In genomic region chr12:110578333-110578732, GRCm38 (mm10) we compare ENCODE assay signal across 22 mouse cellular contexts. TPM values are rescaled to one million over a fixed set of nuclear protein-coding genes. Genes with fewer than 3 reads are reported as not detected.
DNase-seq lines count a peak whose midpoint lies in the region; ATAC-seq and TF ChIP-seq lines count a peak whose summit lies in the region.
"Had no signal": no experiment of that assay in that cellular context is flagged by ENCODE, and none has a peak within 500 bp of the region (broad histone marks: within the 10 kb centered on the region; RNA-seq: fewer than 3 reads in every experiment).

No protein-coding gene starts in this region.

- H3K4me3 ChIP-seq in midbrain, embryonic 11.5 days (ENCODE audit: low read depth, low read length): no peak overlapping the region
- no peak overlapping the region for H3K4me3 ChIP-seq in midbrain, embryonic 16.5 days (ENCODE audit: low read depth, low read length)
- no peak overlapping the region for H3K4me3 ChIP-seq in olfactory bulb, adult 2 months (ENCODE audit: insufficient read depth, low read depth, low read length)
- H3K4me3 ChIP-seq in forebrain, embryonic 15.5 days: no peak overlapping the region

- H3K27ac ChIP-seq in midbrain, embryonic 11.5 days (ENCODE audit: low read depth, low read length): no peak overlapping the region
- H3K27ac ChIP-seq in midbrain, embryonic 16.5 days (ENCODE audit: low read length): no peak overlapping the region
- H3K27ac ChIP-seq in olfactory bulb, adult 2 months (ENCODE audit: insufficient read depth, low read depth, low read length): peak overlapping the region; percentile 39; the same call in 1 of the 2 replicates
- H3K27ac ChIP-seq in forebrain, embryonic 15.5 days (replicated peaks): no peak overlapping the region

- peak; percentile 53; the same call in 1 of the 2 replicates for ATAC-seq in frontal cortex, adult (ENCODE audit: low TSS enrichment)
- no peak for ATAC-seq in midbrain, embryonic 11.5 days (ENCODE audit: low FRiP score)
- no peak for ATAC-seq in midbrain, embryonic 16.5 days
- no peak for ATAC-seq in forebrain, embryonic 15.5 days (replicated peaks)
- ATAC-seq: activated CD4-positive, CD25-positive, alpha-beta regulatory T cell, adult 4 months; CD4-positive, CD25-positive, alpha-beta regulatory T cell, adult 4 months; Patski had no signal

- TF ChIP-seq CTCF in olfactory bulb, adult 2 months (IDR thresholded peaks at IDR 0.05; ENCODE audit: insufficient read depth, low read depth, low read length): no peak

- no peaks in the 10 kb centered on the region for H3K36me3 ChIP-seq in midbrain, embryonic 11.5 days (ENCODE audit: control insufficient read depth, insufficient read depth, low read length)
- no peaks in the 10 kb centered on the region for H3K36me3 ChIP-seq in midbrain, embryonic 16.5 days (ENCODE audit: control insufficient read depth, insufficient read depth, low read length)
- no peaks in the 10 kb centered on the region; the same call in 1 of the 2 replicates for H3K36me3 ChIP-seq in forebrain, embryonic 15.5 days

- no peak overlapping the region for H3K9ac ChIP-seq in midbrain, embryonic 11.5 days (ENCODE audit: low read length)
- H3K9ac ChIP-seq in midbrain, embryonic 16.5 days (ENCODE audit: low read depth, low read length): no peak overlapping the region
- no peak overlapping the region for H3K9ac ChIP-seq in forebrain, embryonic 15.5 days (replicated peaks)

- DNase-seq in frontal cortex, postnatal 25 days (ENCODE audit: low spot score in 2 of 2): no peak
- DNase-seq in midbrain, embryonic 11.5 days (ENCODE audit: low spot score, missing footprints): peak; percentile 12
- peak; percentile 67 for DNase-seq in brain, adult 2 months (ENCODE audit: low read depth, low spot score)
- DNase-seq in urinary bladder, postnatal 10 days (ENCODE audit: low spot score): no peak
- DNase-seq: adrenal gland, adult 2 months; adrenal gland, adult 8-10 months; adrenal gland, postnatal 10 days; adrenal gland, postnatal 14 days; adrenal gland, postnatal 25 days; adrenal gland, postnatal 36 days; B cell, adult 2 months; cerebellum, adult 11 months; cerebellum, adult 11-12 months had no signal

- no peak for TF ChIP-seq POLR2A in olfactory bulb, adult 2 months (IDR thresholded peaks at IDR 0.05; ENCODE audit: insufficient read depth, low read depth, low read length)

- H3K9me3 ChIP-seq in midbrain, embryonic 11.5 days (ENCODE audit: control insufficient read depth, low read length): no peaks in the 10 kb centered on the region
- no peaks in the 10 kb centered on the region for H3K9me3 ChIP-seq in midbrain, embryonic 16.5 days (replicated peaks; ENCODE audit: control insufficient read depth, low read length, poor library complexity, severe bottlenecking)
- H3K9me3 ChIP-seq in forebrain, embryonic 15.5 days: no peaks in the 10 kb centered on the region
- H3K9me3 ChIP-seq: G1E had no signal

- H3K4me1 ChIP-seq in midbrain, embryonic 11.5 days (ENCODE audit: control insufficient read depth, insufficient read depth, low read length): no peaks in the 10 kb centered on the region
- no peaks in the 10 kb centered on the region for H3K4me1 ChIP-seq in midbrain, embryonic 16.5 days (ENCODE audit: control insufficient read depth, insufficient read depth, low read length)
- H3K4me1 ChIP-seq in olfactory bulb, adult 2 months (ENCODE audit: control insufficient read depth, insufficient read depth, low read length): peaks cover 17% of the 10 kb centered on the region
- H3K4me1 ChIP-seq in forebrain, embryonic 15.5 days: no peaks in the 10 kb centered on the region

- no peaks in the 10 kb centered on the region for H3K27me3 ChIP-seq in midbrain, embryonic 11.5 days (ENCODE audit: control insufficient read depth, insufficient read depth, low read length)
- H3K27me3 ChIP-seq in midbrain, embryonic 16.5 days (ENCODE audit: control insufficient read depth, insufficient read depth, low read depth, low read length): no peaks in the 10 kb centered on the region
- no peaks in the 10 kb centered on the region for H3K27me3 ChIP-seq in forebrain, embryonic 15.5 days
- H3K27me3 ChIP-seq: CH12.LX, Patski had no signal

- WGBS in midbrain, embryonic 11.5 days: 90% methylated on average over 9 of the region's 9 CpGs
- WGBS in midbrain, embryonic 16.5 days: 86% methylated on average over 9 of the region's 9 CpGs
- WGBS in olfactory bulb, adult 2 months: 48% methylated on average over 9 of the region's 9 CpGs
- WGBS in forebrain, embryonic 15.5 days: 88% methylated on average over 9 of the region's 9 CpGs

- no peak overlapping the region for H3K4me2 ChIP-seq in midbrain, embryonic 11.5 days
- H3K4me2 ChIP-seq in midbrain, embryonic 16.5 days (ENCODE audit: low read length): no peak overlapping the region
- H3K4me2 ChIP-seq in forebrain, embryonic 15.5 days (replicated peaks): no peak overlapping the region

RNA-seq across cellular contexts. Expression of gene Dync1h1, which starts 22.9 kb away (rescaled TPM):
- 74.9 and 83.1 TPM in 2 replicates for polyA plus RNA-seq in midbrain, embryonic 11.5 days (2014; fragmentation: Nextera tagmentation; extraction: Ambion mirVana)
- polyA plus RNA-seq in midbrain, embryonic 16.5 days (2015; fragmentation: Nextera tagmentation; extraction: Ambion mirVana): 88.0 and 91.3 TPM in 2 replicates
- polyA plus RNA-seq in olfactory bulb, adult 2 months (2012; ENCODE audit: insufficient read depth, insufficient read length, low replicate concordance, missing spikeins): 228 and 373 TPM in 2 replicates
- polyA plus RNA-seq in forebrain, embryonic 15.5 days (2015; fragmentation: Nextera tagmentation; extraction: Ambion mirVana): 96.2 and 97.4 TPM in 2 replicates

Comparison
In these comparisons a context has a peak if more than half of its experiments do, and no peak if none do; other contexts are left out.
1. DNase-seq: peak in midbrain, embryonic 11.5 days (single experiment) and brain, adult 2 months (single experiment); none in frontal cortex, postnatal 25 days (0 of 2) and urinary bladder, postnatal 10 days (single experiment).